Mouse (Mus musculus) bone marrow, adult 2 months (tissue): Measurements from ENCODE around the gene Mark4.

Source experiments
- CTCF ChIP-seq: fragments of 200-500 bp; IDR thresholded peaks from 2 replicates; pipeline ENCODE4 v1.5.1; 2011; ENCODE audit warnings: low read length, control low read depth; ENCODE audit not compliant: control insufficient read depth, insufficient read depth
- POLR2A ChIP-seq: fragments of 200-500 bp; IDR thresholded peaks from 2 replicates; pipeline ENCODE4 v1.6.1; 2011; ENCODE audit warnings: low read depth, mild to moderate bottlenecking, control low read depth, low read length, borderline replicate concordance; ENCODE audit not compliant: control insufficient read depth

- TF ChIP-seq CTCF (no peak), POLR2A (no peak)
Observed at GRCm38 (mm10) chr7:19500420-19501363, 42.1 kb upstream of the Mark4 start.
